27 mouse cellular contexts compared by ENCODE assay signal in genomic region chr13:83515013-83515547, GRCm38 (mm10). TPM values are rescaled to one million over a fixed set of nuclear protein-coding genes. Genes with fewer than 3 reads are reported as not detected.
DNase-seq lines count a peak whose midpoint lies in the region; ATAC-seq and TF ChIP-seq lines count a peak whose summit lies in the region.
"Had no signal": no experiment of that assay in that cellular context is flagged by ENCODE, and none has a peak within 500 bp of the region (broad histone marks: within the 10 kb centered on the region; RNA-seq: fewer than 3 reads in every experiment).

No protein-coding gene starts in this region.

- no peak for TF ChIP-seq POLR2A in myocyte (IDR thresholded peaks at IDR 0.05; ENCODE audit: insufficient read length, low read depth)

- H3K4me1 ChIP-seq in neural tube, embryonic 15.5 days: peaks cover 5% of the 10 kb centered on the region; the same call in 1 of the 2 replicates
- H3K4me1 ChIP-seq: embryonic facial prominence, embryonic 15.5 days; forebrain, embryonic 13.5 days; hindbrain, embryonic 12.5 days; intestine, embryonic 15.5 days; midbrain, embryonic 13.5 days had no signal

- no peak overlapping the region for H3K27ac ChIP-seq in neural tube, embryonic 15.5 days (replicated peaks)
- H3K27ac ChIP-seq: embryonic facial prominence, embryonic 15.5 days; forebrain, embryonic 13.5 days; hindbrain, embryonic 12.5 days; hindbrain, postnatal 0 days; intestine, embryonic 15.5 days; limb, embryonic 10.5 days; limb, embryonic 15.5 days; liver, embryonic 14.5 days; macrophage; midbrain, embryonic 13.5 days had no signal

- peak; percentile 19 for DNase-seq in embryo, embryonic 10 days (ENCODE audit: low spot score)
- DNase-seq in embryo, embryonic 11 days: no peak
- DNase-seq in neural tube, embryonic 10.5 days (ENCODE audit: extremely low spot score, low spot score): peak; percentile 12
- DNase-seq in B cell, adult 2 months: no peak
- no peak for DNase-seq in thymus, postnatal 0 days (ENCODE audit: low spot score)
- DNase-seq: adrenal gland, postnatal 10 days; cerebellum, adult 8-10 months; cerebellum, postnatal 36 days; heart, adult 18-20 months; kidney, adult 2 months; kidney, postnatal 36 days; lung, adult 2 months; lung, postnatal 10 days had no signal

- no peaks in the 10 kb centered on the region for H3K9me3 ChIP-seq in neural tube, embryonic 15.5 days (replicated peaks)
- H3K9me3 ChIP-seq: embryonic facial prominence, embryonic 15.5 days; forebrain, embryonic 13.5 days; G1E; hindbrain, embryonic 12.5 days; intestine, embryonic 15.5 days; limb, embryonic 10.5 days; limb, embryonic 15.5 days; midbrain, embryonic 13.5 days had no signal

- no peaks in the 10 kb centered on the region for H3K36me3 ChIP-seq in neural tube, embryonic 15.5 days
- H3K36me3 ChIP-seq in myocyte (ENCODE audit: control insufficient read depth, insufficient read depth): no peaks in the 10 kb centered on the region
- H3K36me3 ChIP-seq: embryonic facial prominence, embryonic 15.5 days; G1E; hindbrain, embryonic 12.5 days; intestine, embryonic 15.5 days; limb, embryonic 10.5 days; limb, embryonic 15.5 days; midbrain, embryonic 13.5 days had no signal

- no peak overlapping the region for H3ac ChIP-seq in myocyte (ENCODE audit: control insufficient read depth, insufficient read length)

- no peak overlapping the region for H3K4me2 ChIP-seq in neural tube, embryonic 15.5 days
- H3K4me2 ChIP-seq in myocyte (ENCODE audit: low read depth): no peak overlapping the region
- H3K4me2 ChIP-seq: embryonic facial prominence, embryonic 15.5 days; forebrain, embryonic 13.5 days; hindbrain, embryonic 12.5 days; intestine, embryonic 15.5 days; limb, embryonic 15.5 days; midbrain, embryonic 13.5 days had no signal

- no peak overlapping the region for H3K9ac ChIP-seq in neural tube, embryonic 15.5 days (replicated peaks)
- H3K9ac ChIP-seq: embryonic facial prominence, embryonic 15.5 days; forebrain, embryonic 13.5 days; hindbrain, embryonic 12.5 days; intestine, embryonic 15.5 days; limb, embryonic 15.5 days; liver, embryonic 14.5 days; midbrain, embryonic 13.5 days had no signal

- no peaks in the 10 kb centered on the region for H3K79me2 ChIP-seq in myocyte (ENCODE audit: control insufficient read depth, insufficient read depth)

- 72% methylated on average over 4 of the region's 4 CpGs for WGBS in neural tube, embryonic 15.5 days

- H3K4me3 ChIP-seq in neural tube, embryonic 15.5 days (replicated peaks): no peak overlapping the region
- H3K4me3 ChIP-seq in myocyte: no peak overlapping the region
- H3K4me3 ChIP-seq: embryonic facial prominence, embryonic 15.5 days; forebrain, embryonic 13.5 days; hindbrain, embryonic 12.5 days; intestine, embryonic 15.5 days; limb, embryonic 10.5 days; limb, embryonic 15.5 days; midbrain, embryonic 13.5 days had no signal

- ATAC-seq in neural tube, embryonic 15.5 days (ENCODE audit: low FRiP score): no peak
- ATAC-seq: forebrain, embryonic 13.5 days; hindbrain, postnatal 0 days; intestine, embryonic 15.5 days; midbrain, embryonic 13.5 days; Patski had no signal

- no peaks in the 10 kb centered on the region for H3K27me3 ChIP-seq in neural tube, embryonic 15.5 days (replicated peaks)
- no peaks in the 10 kb centered on the region for H3K27me3 ChIP-seq in myocyte (ENCODE audit: control insufficient read depth, insufficient read depth, insufficient read length)
- H3K27me3 ChIP-seq: embryonic facial prominence, embryonic 15.5 days; forebrain, embryonic 13.5 days; hindbrain, embryonic 12.5 days; intestine, embryonic 15.5 days; limb, embryonic 15.5 days; midbrain, embryonic 13.5 days had no signal

TF ChIP-seq in myocyte, 11 proteins besides CTCF, POLR2A, EP300 and RAD21:
- TF ChIP-seq POLR2AphosphoS2 (IDR thresholded peaks at IDR 0.05; ENCODE audit: insufficient read length, low read depth) (no peak), TCF3 (IDR thresholded peaks at IDR 0.05; ENCODE audit: insufficient read length, low read depth) (no peak), TCF12 (IDR thresholded peaks at IDR 0.05; ENCODE audit: insufficient read depth, poor library complexity, severe bottlenecking) (no peak), MYOD1 (IDR thresholded peaks at IDR 0.05; ENCODE audit: control insufficient read depth in 1 of 3, insufficient read length in 2 of 3, low read depth in 2 of 3) (peak in 1 of 3 experiments; percentile 53), MYOG (IDR thresholded peaks at IDR 0.05; ENCODE audit: control insufficient read depth in 1 of 3, insufficient read depth in 1 of 3, insufficient read length in 2 of 3, low read depth in 2 of 3) (peak in 2 of 3 experiments; percentile 64 to 78), CEBPB (IDR thresholded peaks at IDR 0.05; ENCODE audit: insufficient read depth, poor library complexity, severe bottlenecking) (no peak), MAX (IDR thresholded peaks at IDR 0.05; ENCODE audit: low read depth) (no peak), SRF (IDR thresholded peaks at IDR 0.05; ENCODE audit: control insufficient read depth, insufficient read length, low read depth) (peak; percentile 91), REST (IDR thresholded peaks at IDR 0.05; ENCODE audit: insufficient read depth, insufficient read length) (no peak)

RNA-seq across cellular contexts. Expression of gene Mef2c, which starts 11.2 kb away (rescaled TPM):
- 29.7 and 30.8 TPM in 2 replicates for polyA plus RNA-seq in neural tube, embryonic 15.5 days (2015; fragmentation: Nextera tagmentation; extraction: Ambion mirVana)
- polyA plus RNA-seq in myocyte (2012; fragmentation: generic; extraction: Trizol): 49.0 TPM
- polyA plus RNA-seq in thymus, postnatal 0 days (2015; fragmentation: Nextera tagmentation; extraction: Ambion mirVana): 7.0 and 8.6 TPM in 2 replicates
- polyA plus RNA-seq: G1E, Patski had no signal

Comparison
In these comparisons a context has a peak if more than half of its experiments do, and no peak if none do; other contexts are left out.
1. DNase-seq: peak in embryo, embryonic 10 days (single experiment) and neural tube, embryonic 10.5 days (single experiment); none in embryo, embryonic 11 days (single experiment), B cell, adult 2 months (0 of 2) and thymus, postnatal 0 days (single experiment).